Mouse (Mus musculus): ENCODE results near the gene Cpne6. TPM values are rescaled to one million over a fixed set of nuclear protein-coding genes. Genes with fewer than 3 reads are reported as not detected.

The Cpne6 gene
- polyA plus RNA-seq (2012; fragmentation: generic; extraction: Trizol) = not detected

DNA sequence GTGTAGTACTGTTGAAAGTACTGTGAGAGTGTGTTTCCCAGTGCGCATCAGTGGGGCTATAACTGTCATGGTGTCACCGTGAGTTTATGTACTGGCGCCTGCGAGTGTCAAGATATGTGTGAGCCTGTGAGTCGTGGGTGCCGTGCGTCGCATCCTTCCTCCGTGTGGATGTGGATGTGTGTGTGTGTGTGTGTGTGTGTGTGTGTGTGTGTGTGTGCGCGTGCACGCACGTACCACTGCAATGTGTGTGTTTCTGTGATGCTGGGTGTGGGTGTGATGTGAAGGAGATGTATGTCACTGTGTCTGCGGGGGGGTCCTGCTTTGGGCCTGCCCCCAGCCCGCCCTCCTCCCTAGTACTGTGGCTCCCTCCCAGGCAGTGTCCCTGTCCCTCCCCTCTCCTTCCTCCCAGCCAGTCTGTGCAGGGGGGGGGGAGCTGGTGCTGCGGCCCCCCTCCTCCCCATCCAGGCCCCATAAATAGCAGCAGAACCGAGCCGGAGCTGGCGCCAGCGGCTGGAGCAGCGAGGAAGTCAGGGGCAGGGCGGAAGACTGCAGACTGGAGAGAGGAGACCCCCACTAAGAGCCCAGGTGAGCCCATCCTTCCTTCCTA lies at the start of gene Cpne6:
Cpne6 (plus strand) TSS at position 321 of the 607 bp plus-strand sequence.
- H3K27me3 ChIP-seq (ENCODE audit: control insufficient read depth, insufficient read depth, insufficient read length) = peaks cover 97% of the 10 kb centered on the region
- H3K4me3 ChIP-seq = no peak within 1 kb of the TSS
- H3K79me2 ChIP-seq (ENCODE audit: control insufficient read depth, insufficient read depth) = no peaks in the 10 kb centered on the region
- no peak within 1 kb of the TSS for H3K4me2 ChIP-seq (ENCODE audit: low read depth)
- TF ChIP-seq MAX (IDR thresholded peaks at IDR 0.05; ENCODE audit: low read depth) (no peak), CEBPB (IDR thresholded peaks at IDR 0.05; ENCODE audit: insufficient read depth, poor library complexity, severe bottlenecking) (no peak), SRF (IDR thresholded peaks at IDR 0.05; ENCODE audit: control insufficient read depth, insufficient read length, low read depth) (no peak), POLR2A (IDR thresholded peaks at IDR 0.05; ENCODE audit: insufficient read length, low read depth) (no peak), REST (IDR thresholded peaks at IDR 0.05; ENCODE audit: insufficient read depth, insufficient read length) (no peak), E2F4 (IDR thresholded peaks at IDR 0.05; ENCODE audit: insufficient read depth) (no peak), MYOD1 (IDR thresholded peaks at IDR 0.05; ENCODE audit: control insufficient read depth in 1 of 3, insufficient read length in 2 of 3, low read depth in 2 of 3) (no peak), MYOG (IDR thresholded peaks at IDR 0.05; ENCODE audit: control insufficient read depth in 1 of 3, insufficient read depth in 1 of 3, insufficient read length in 2 of 3, low read depth in 2 of 3) (no peak), USF1 (IDR thresholded peaks at IDR 0.05; ENCODE audit: low read depth) (no peak), TCF12 (IDR thresholded peaks at IDR 0.05; ENCODE audit: insufficient read depth, poor library complexity, severe bottlenecking) (no peak), POLR2AphosphoS2 (IDR thresholded peaks at IDR 0.05; ENCODE audit: insufficient read length, low read depth) (no peak)
- no peak within 1 kb of the TSS for H3ac ChIP-seq (ENCODE audit: control insufficient read depth, insufficient read length)
- H3K36me3 ChIP-seq (ENCODE audit: control insufficient read depth, insufficient read depth) = no peaks in the 10 kb centered on the region

DNA sequence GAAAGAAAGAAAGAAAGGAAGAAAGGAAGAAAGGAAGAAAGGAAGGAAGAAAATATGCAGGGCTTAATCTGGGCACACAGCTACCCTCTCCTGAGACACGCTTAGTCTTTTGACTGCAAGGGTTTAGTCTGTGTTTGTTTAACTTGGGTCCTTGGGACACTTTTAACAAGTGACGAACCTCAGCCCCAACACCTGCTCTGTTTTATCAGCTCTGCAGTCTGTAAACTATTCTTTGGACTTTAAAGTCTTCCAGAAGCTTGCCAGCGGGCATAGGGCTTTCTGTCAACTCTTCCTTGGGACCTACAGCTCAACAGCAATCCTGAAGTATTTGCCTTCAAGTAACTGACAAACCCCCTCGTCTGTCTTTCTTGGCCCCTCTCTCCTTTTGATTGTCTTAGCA lies 48.5 kb upstream of the Cpne6 start:
- Histone ChIP-seq H3K79me2 (ENCODE audit: control insufficient read depth, insufficient read depth) (no peaks in the 10 kb centered on the region), H3K36me3 (ENCODE audit: control insufficient read depth, insufficient read depth) (no peaks in the 10 kb centered on the region), H3K4me2 (ENCODE audit: low read depth) (no peak overlapping the region), H3K4me3 (no peak overlapping the region), H3K27me3 (ENCODE audit: control insufficient read depth, insufficient read depth, insufficient read length) (peaks cover 59% of the 10 kb centered on the region), H3ac (ENCODE audit: control insufficient read depth, insufficient read length) (no peak overlapping the region)
- TF ChIP-seq POLR2A (IDR thresholded peaks at IDR 0.05; ENCODE audit: insufficient read length, low read depth) (no peak), MYOD1 (IDR thresholded peaks at IDR 0.05; ENCODE audit: control insufficient read depth in 1 of 3, insufficient read length in 2 of 3, low read depth in 2 of 3) (no peak), MYOG (IDR thresholded peaks at IDR 0.05; ENCODE audit: control insufficient read depth in 1 of 3, insufficient read depth in 1 of 3, insufficient read length in 2 of 3, low read depth in 2 of 3) (no peak), TCF12 (IDR thresholded peaks at IDR 0.05; ENCODE audit: insufficient read depth, poor library complexity, severe bottlenecking) (no peak), TCF3 (IDR thresholded peaks at IDR 0.05; ENCODE audit: insufficient read length, low read depth) (no peak), MAX (IDR thresholded peaks at IDR 0.05; ENCODE audit: low read depth) (no peak), REST (IDR thresholded peaks at IDR 0.05; ENCODE audit: insufficient read depth, insufficient read length) (no peak), SRF (IDR thresholded peaks at IDR 0.05; ENCODE audit: control insufficient read depth, insufficient read length, low read depth) (no peak), CEBPB (IDR thresholded peaks at IDR 0.05; ENCODE audit: insufficient read depth, poor library complexity, severe bottlenecking) (no peak), E2F4 (IDR thresholded peaks at IDR 0.05; ENCODE audit: insufficient read depth) (no peak)

DNA sequence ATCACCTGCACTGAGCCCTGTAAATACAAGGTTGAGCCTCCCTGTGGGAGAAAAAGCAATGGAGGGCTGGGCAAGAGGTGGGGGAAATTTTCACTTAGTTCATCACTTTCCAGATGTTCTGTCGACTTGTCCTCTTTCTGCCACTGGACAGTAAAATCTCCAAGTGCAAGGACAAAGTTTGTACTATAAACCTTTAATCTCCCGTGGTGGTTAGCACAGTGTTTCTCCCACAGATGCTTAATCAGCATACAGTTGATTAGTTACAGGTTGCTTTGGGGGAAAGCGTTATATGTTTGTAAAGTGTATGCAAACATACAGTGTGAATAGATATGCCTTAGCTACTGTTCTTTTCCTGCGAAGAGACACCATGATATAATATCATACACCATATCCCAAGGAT lies 43.8 kb upstream of the Cpne6 start:
- no peak overlapping the region for H3ac ChIP-seq (ENCODE audit: control insufficient read depth, insufficient read length)
- H3K27me3 ChIP-seq (ENCODE audit: control insufficient read depth, insufficient read depth, insufficient read length) = peaks cover 59% of the 10 kb centered on the region
- no peak overlapping the region for H3K4me3 ChIP-seq
- H3K4me2 ChIP-seq (ENCODE audit: low read depth) = no peak overlapping the region
- no peaks in the 10 kb centered on the region for H3K36me3 ChIP-seq (ENCODE audit: control insufficient read depth, insufficient read depth)
- H3K79me2 ChIP-seq (ENCODE audit: control insufficient read depth, insufficient read depth) = no peaks in the 10 kb centered on the region
- TF ChIP-seq MYOD1 (IDR thresholded peaks at IDR 0.05; ENCODE audit: control insufficient read depth in 1 of 3, insufficient read length in 2 of 3, low read depth in 2 of 3) (no peak), SRF (IDR thresholded peaks at IDR 0.05; ENCODE audit: control insufficient read depth, insufficient read length, low read depth) (no peak), MAX (IDR thresholded peaks at IDR 0.05; ENCODE audit: low read depth) (no peak), CEBPB (IDR thresholded peaks at IDR 0.05; ENCODE audit: insufficient read depth, poor library complexity, severe bottlenecking) (no peak), E2F4 (IDR thresholded peaks at IDR 0.05; ENCODE audit: insufficient read depth) (no peak), POLR2A (IDR thresholded peaks at IDR 0.05; ENCODE audit: insufficient read length, low read depth) (no peak), POLR2AphosphoS2 (IDR thresholded peaks at IDR 0.05; ENCODE audit: insufficient read length, low read depth) (no peak), TCF12 (IDR thresholded peaks at IDR 0.05; ENCODE audit: insufficient read depth, poor library complexity, severe bottlenecking) (no peak), MYOG (IDR thresholded peaks at IDR 0.05; ENCODE audit: control insufficient read depth in 1 of 3, insufficient read depth in 1 of 3, insufficient read length in 2 of 3, low read depth in 2 of 3) (no peak)

DNA sequence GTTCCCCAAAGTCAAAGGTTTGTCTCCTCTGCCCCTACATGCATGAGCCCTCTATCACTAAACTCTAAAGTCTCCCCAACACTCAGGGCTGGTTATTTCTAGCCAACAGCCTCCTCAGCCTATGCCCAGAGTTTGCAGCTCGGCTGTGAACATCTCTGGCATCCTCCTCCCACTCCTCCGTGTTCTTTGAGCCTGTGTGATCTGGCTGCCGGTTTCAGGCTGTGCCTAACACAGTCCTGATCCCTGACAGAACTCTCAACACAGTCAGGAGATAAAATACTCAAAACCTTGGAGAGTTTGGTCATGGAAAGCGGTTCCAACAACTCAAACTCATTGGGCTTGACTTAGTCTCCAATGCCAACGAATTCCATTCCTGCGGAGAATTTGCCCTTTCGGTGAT lies 43.1 kb upstream of the Cpne6 start:
- no peak overlapping the region for H3K4me2 ChIP-seq (ENCODE audit: low read depth)
- H3K79me2 ChIP-seq (ENCODE audit: control insufficient read depth, insufficient read depth) = no peaks in the 10 kb centered on the region
- H3K36me3 ChIP-seq (ENCODE audit: control insufficient read depth, insufficient read depth) = no peaks in the 10 kb centered on the region
- no peak overlapping the region for H3ac ChIP-seq (ENCODE audit: control insufficient read depth, insufficient read length)
- peaks cover 65% of the 10 kb centered on the region for H3K27me3 ChIP-seq (ENCODE audit: control insufficient read depth, insufficient read depth, insufficient read length)
- H3K4me3 ChIP-seq = no peak overlapping the region
- no peak for TF ChIP-seq REST (IDR thresholded peaks at IDR 0.05; ENCODE audit: insufficient read depth, insufficient read length)
- no peak for TF ChIP-seq TCF3 (IDR thresholded peaks at IDR 0.05; ENCODE audit: insufficient read length, low read depth)
- no peak for TF ChIP-seq MYOD1 (IDR thresholded peaks at IDR 0.05; ENCODE audit: control insufficient read depth in 1 of 3, insufficient read length in 2 of 3, low read depth in 2 of 3)
- TF ChIP-seq SRF (IDR thresholded peaks at IDR 0.05; ENCODE audit: control insufficient read depth, insufficient read length, low read depth) = no peak
- no peak for TF ChIP-seq POLR2AphosphoS2 (IDR thresholded peaks at IDR 0.05; ENCODE audit: insufficient read length, low read depth)

DNA sequence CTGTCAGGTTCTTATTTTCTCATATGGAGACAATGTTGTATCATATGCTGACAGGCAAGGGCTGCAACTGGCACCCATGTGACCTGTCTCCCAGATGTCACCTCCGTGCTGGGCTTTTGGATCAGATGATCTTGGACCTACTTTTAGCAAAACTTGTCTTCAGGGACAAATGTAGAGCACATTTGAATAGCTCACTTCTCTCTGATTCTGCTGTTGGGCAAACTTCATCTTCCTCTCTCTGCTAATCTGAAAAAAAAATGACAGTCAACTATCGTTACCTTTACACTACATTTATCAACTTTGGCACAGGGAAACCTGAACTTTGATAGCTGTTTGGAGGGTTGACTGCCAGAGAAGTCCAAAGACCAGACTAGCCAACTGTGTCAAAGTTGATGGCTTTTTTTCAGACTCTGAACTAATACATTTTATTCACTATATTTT lies 41.9 kb upstream of the Cpne6 start:
- H3K36me3 ChIP-seq (ENCODE audit: control insufficient read depth, insufficient read depth) = no peaks in the 10 kb centered on the region
- H3ac ChIP-seq (ENCODE audit: control insufficient read depth, insufficient read length) = no peak overlapping the region
- no peaks in the 10 kb centered on the region for H3K79me2 ChIP-seq (ENCODE audit: control insufficient read depth, insufficient read depth)
- H3K4me3 ChIP-seq = no peak overlapping the region
- TF ChIP-seq POLR2AphosphoS2 (IDR thresholded peaks at IDR 0.05; ENCODE audit: insufficient read length, low read depth) = no peak
- no peak for TF ChIP-seq TCF3 (IDR thresholded peaks at IDR 0.05; ENCODE audit: insufficient read length, low read depth)
- TF ChIP-seq SRF (IDR thresholded peaks at IDR 0.05; ENCODE audit: control insufficient read depth, insufficient read length, low read depth) = no peak
- TF ChIP-seq MAX (IDR thresholded peaks at IDR 0.05; ENCODE audit: low read depth) = no peak
- no peak for TF ChIP-seq REST (IDR thresholded peaks at IDR 0.05; ENCODE audit: insufficient read depth, insufficient read length)
- H3K27me3 ChIP-seq (ENCODE audit: control insufficient read depth, insufficient read depth, insufficient read length) = peaks cover 54% of the 10 kb centered on the region
- no peak overlapping the region for H3K4me2 ChIP-seq (ENCODE audit: low read depth)
